Mouse (Mus musculus): Measurements from ENCODE around the gene Tlr11.

- TF ChIP-seq CTCF (IDR thresholded peaks at IDR 0.05) (no peak), POLR2A (IDR thresholded peaks at IDR 0.05; ENCODE audit: insufficient read depth, low read depth, low read length) (no peak), EP300 (IDR thresholded peaks at IDR 0.05; ENCODE audit: insufficient read depth, low read depth, low read length) (no peak)
Measured at GRCm38 (mm10) chr14:50363561-50363960, 5.8 kb downstream of the Tlr11 start.

Measured in heart, adult 2 months (tissue).